Mouse (Mus musculus) central nervous system, embryonic 11.5 days (tissue): ENCODE results near the gene Gpalpp1. TPM values are rescaled to one million over a fixed set of nuclear protein-coding genes. Genes with fewer than 3 reads are reported as not detected.

Experiments
- polyA plus RNA-seq: library from polyadenylated mRNA; depleted of rRNA; stranded (reverse); fragments of >200 nt; gene quantifications from 2 replicates; pipeline ENCODE4 v1.2.3, GENCODE M21; 2012; rRNA removed

Gene Gpalpp1
- 11.7 and 14.8 TPM in 2 replicates for polyA plus RNA-seq

GRCm38 (mm10) chr14:76110396-76111221 lies at the start of gene Gpalpp1, which contains the start of gene Nufip1:
Gene Gpalpp1 (minus strand): TSS chr14:76110760.
Gene Nufip1 (plus strand): TSS chr14:76110891.

Other genes with a start within 250 kb of the Gpalpp1 start
- gene Kctd4, start 155.8 kb downstream of the Gpalpp1 start, polyA plus RNA-seq, result 0.20 and 0.46 TPM in 2 replicates
- gene Gtf2f2, start 99.9 kb downstream of the Gpalpp1 start, polyA plus RNA-seq, result 31.6 and 34.6 TPM in 2 replicates
- gene Nufip1, start 131 bp upstream of the Gpalpp1 start, polyA plus RNA-seq, result 9.9 and 10.6 TPM in 2 replicates